Mouse (Mus musculus) CH12.LX (cell line): ENCODE results near the gene Unc5cl.

ENCODE experiments used
- BHLHE40 ChIP-seq: IDR thresholded peaks from 2 replicates; pipeline ENCODE4 v1.6.1; 2011; ENCODE audit warnings: mild to moderate bottlenecking, low read depth, low read length, improper control_type of control experiment
- CTCF ChIP-seq, 2 experiments: IDR thresholded peaks in 1 of 2; conservative IDR thresholded peaks in 1 of 2; 2 replicates each; pipeline ENCODE4 v1.5.1; 2011 to 2012; ENCODE audit warnings: low read depth in 2 of 2, low read length in 2 of 2, improper control_type of control experiment in 1 of 2, inconsistent platforms in 1 of 2, mild to moderate bottlenecking in 1 of 2, moderate library complexity in 1 of 2
- MAX ChIP-seq: IDR thresholded peaks from 2 replicates; pipeline ENCODE4 v1.6.1; 2011; ENCODE audit warnings: low read length, improper control_type of control experiment
- MYC ChIP-seq: IDR thresholded peaks from 2 replicates; pipeline ENCODE4 v1.6.1; 2011; ENCODE audit warnings: low read depth, mild to moderate bottlenecking, improper control_type of control experiment, low read length
- PAX5 ChIP-seq: IDR thresholded peaks from 2 replicates; pipeline ENCODE4 v1.6.1; 2012; ENCODE audit warnings: low read length, inconsistent platforms, mixed read lengths
- POLR2A ChIP-seq: IDR thresholded peaks from 2 replicates; pipeline ENCODE4 v1.6.1; 2011; ENCODE audit warnings: low read depth, mild to moderate bottlenecking, improper control_type of control experiment, low read length
- SIN3A ChIP-seq: IDR thresholded peaks from 2 replicates; pipeline ENCODE4 v1.6.1; 2012; ENCODE audit warnings: low read length, improper control_type of control experiment, inconsistent platforms
- TCF12 ChIP-seq: IDR thresholded peaks from 2 replicates; pipeline ENCODE4 v1.6.1; 2014; ENCODE audit warnings: low read depth, mild to moderate bottlenecking, inconsistent platforms, low read length, improper control_type of control experiment
- UBTF ChIP-seq: IDR thresholded peaks from 2 replicates; pipeline ENCODE4 v1.6.1; 2012; ENCODE audit warnings: low read depth, mild to moderate bottlenecking, inconsistent platforms, low read length, improper control_type of control experiment, moderate library complexity

DNA sequence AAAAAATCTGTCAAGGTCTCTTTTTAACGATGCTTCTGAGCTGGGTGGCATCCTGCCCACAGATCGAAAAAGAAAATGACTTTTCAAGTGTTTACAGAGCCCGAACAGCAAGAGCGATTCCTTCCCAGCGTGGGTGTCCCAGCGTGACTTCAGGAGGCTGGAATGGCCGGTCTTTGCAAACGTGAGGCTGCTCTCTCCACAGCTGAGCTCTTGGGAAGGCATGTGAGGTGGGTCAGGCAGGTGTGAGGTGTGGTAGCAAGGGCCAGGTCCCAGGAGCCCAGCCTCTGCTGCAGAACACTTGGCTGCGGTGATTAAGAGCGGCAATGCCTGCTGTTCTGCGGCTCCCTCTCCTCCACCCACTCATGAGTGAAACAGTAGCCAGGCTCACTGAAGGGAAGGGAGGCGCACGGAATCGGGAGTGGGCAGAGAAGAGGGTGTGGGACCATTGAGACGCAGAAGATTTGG, 88.6 kb downstream of the Unc5cl start:
- TF ChIP-seq SIN3A (no peak), MAX (no peak), PAX5 (no peak), UBTF (no peak), POLR2A (no peak), BHLHE40 (no peak), CTCF (conservative IDR thresholded peaks at IDR 0.05 in 1 of 2, IDR thresholded peaks at IDR 0.05 in 1 of 2; ENCODE audit: low read depth in 2 of 2, low read length in 2 of 2) (no peak), TCF12 (no peak), MYC (no peak)
